Mouse (Mus musculus): Measurements from ENCODE around the gene E130114P18Rik. TPM values are rescaled to one million over a fixed set of nuclear protein-coding genes. Genes with fewer than 3 reads are reported as not detected.

E130114P18Rik gene
- polyA plus RNA-seq, 1 experiment = not detected

DNA sequence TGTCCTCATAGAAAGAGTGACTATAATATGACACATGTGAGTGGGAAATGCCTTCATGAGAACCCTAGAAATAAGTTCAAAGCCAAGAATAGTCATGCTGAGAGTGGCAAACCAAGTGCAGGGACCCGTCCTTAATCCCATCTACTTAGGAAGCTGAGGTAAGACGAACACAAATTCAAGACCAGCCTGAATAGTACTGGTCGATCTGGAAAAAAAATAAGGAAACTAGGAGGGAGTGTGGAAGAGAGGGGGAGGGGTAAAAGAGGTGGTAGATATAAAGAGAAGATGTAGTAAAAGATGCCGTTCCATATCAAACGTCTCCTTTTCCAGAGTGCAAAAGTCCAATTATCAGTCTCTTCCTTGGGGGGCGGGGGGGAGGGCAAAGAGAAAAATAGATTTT lies 213.7 kb downstream of the E130114P18Rik start:
- Histone ChIP-seq H3K36me3 (ENCODE audit: control insufficient read depth, insufficient read depth, low read length) (no peaks in the 10 kb centered on the region), H3K4me3 (ENCODE audit: low read depth, low read length) (no peak overlapping the region), H3K27me3 (ENCODE audit: control insufficient read depth, insufficient read depth, low read length) (no peaks in the 10 kb centered on the region), H3K27ac (ENCODE audit: insufficient read depth, low read depth, low read length) (no peak overlapping the region), H3K4me1 (ENCODE audit: control insufficient read depth, insufficient read depth, insufficient read length, low read length) (no peaks in the 10 kb centered on the region)
- TF ChIP-seq CTCF (IDR thresholded peaks at IDR 0.05; ENCODE audit: extremely low read depth, insufficient read length, insufficient replicate concordance, low read depth, low read length) (no peak), POLR2A (IDR thresholded peaks at IDR 0.05; ENCODE audit: low read depth, low read length) (no peak)
- WGBS = 71% methylated on average over 6 of the region's 6 CpGs

DNA sequence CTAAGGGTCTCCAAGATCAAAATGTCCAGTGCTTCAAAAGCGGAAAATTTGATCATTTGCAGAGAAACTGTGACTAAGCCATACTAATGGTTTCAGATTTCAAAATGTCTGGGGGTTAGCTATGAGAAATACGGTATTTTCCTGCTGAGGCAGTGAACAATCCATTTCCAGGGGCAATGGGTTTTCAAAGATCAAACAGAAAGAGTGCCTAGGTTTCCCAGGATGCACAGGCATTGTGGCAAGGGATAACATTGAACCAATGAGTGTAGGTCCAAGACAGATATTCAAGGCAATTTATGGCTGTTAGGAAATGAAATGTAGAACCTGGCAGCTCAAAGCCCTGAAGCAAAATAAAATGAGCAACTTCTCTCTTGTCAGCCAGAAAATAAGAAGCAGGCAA lies 220.3 kb downstream of the E130114P18Rik start:
- 88% methylated on average over 2 of the region's 2 CpGs for WGBS
- no peak overlapping the region for H3K27ac ChIP-seq (ENCODE audit: insufficient read depth, low read depth, low read length)
- TF ChIP-seq CTCF (IDR thresholded peaks at IDR 0.05; ENCODE audit: extremely low read depth, insufficient read length, insufficient replicate concordance, low read depth, low read length) (no peak), POLR2A (IDR thresholded peaks at IDR 0.05; ENCODE audit: low read depth, low read length) (no peak)
- no peaks in the 10 kb centered on the region for H3K27me3 ChIP-seq (ENCODE audit: control insufficient read depth, insufficient read depth, low read length)
- H3K4me1 ChIP-seq (ENCODE audit: control insufficient read depth, insufficient read depth, insufficient read length, low read length) = no peaks in the 10 kb centered on the region
- H3K36me3 ChIP-seq (ENCODE audit: control insufficient read depth, insufficient read depth, low read length) = no peaks in the 10 kb centered on the region
- no peak overlapping the region for H3K4me3 ChIP-seq (ENCODE audit: low read depth, low read length)

DNA sequence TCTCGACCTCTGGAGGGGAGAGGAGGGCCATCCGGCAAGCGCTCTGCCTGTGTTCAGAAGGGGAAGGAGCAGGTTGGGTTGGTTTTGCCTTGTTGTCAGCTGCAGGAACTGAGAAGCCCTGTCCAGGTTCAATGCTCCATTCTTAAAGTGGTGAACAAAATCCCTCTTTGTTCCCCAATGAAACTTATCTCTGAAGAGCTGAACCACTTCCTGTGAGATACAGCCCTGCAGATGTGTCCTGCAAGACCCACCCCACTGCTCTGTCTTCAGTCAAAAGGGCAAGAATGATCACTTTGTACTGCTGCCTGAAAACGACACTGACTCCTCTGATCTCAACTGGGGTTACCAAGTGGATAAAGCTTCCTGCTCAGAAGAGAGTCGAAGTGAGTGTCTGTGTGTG lies 233.9 kb downstream of the E130114P18Rik start:
- H3K4me1 ChIP-seq (ENCODE audit: control insufficient read depth, insufficient read depth, insufficient read length, low read length) = no peaks in the 10 kb centered on the region; the same call in 1 of the 2 replicates
- H3K27me3 ChIP-seq (ENCODE audit: control insufficient read depth, insufficient read depth, low read length) = no peaks in the 10 kb centered on the region
- no peak for TF ChIP-seq CTCF (IDR thresholded peaks at IDR 0.05; ENCODE audit: extremely low read depth, insufficient read length, insufficient replicate concordance, low read depth, low read length)
- TF ChIP-seq POLR2A (IDR thresholded peaks at IDR 0.05; ENCODE audit: low read depth, low read length) = no peak
- no peak overlapping the region for H3K27ac ChIP-seq (ENCODE audit: insufficient read depth, low read depth, low read length)
- no peaks in the 10 kb centered on the region for H3K36me3 ChIP-seq (ENCODE audit: control insufficient read depth, insufficient read depth, low read length)
- H3K4me3 ChIP-seq (ENCODE audit: low read depth, low read length) = no peak overlapping the region
- 14% methylated on average over 5 of the region's 5 CpGs for WGBS

DNA sequence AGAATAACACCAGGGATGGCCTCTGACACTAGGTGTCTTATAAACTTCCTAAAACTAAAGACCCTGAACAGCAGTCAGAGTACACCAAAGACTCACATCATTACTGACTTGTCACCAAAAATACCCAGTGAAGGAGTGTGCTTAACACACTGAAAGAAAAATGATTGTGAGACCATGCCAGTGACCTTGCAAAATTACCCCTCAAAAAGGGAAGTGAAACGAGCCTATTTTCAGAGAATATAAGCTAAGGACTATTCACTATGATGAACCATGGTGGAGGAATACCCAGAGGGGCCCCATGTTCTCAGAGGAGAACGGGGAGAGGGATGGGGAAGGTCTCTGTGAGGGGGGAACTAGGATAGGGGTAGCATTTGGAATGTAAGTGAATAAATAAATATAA lies 245.8 kb downstream of the E130114P18Rik start:
- Histone ChIP-seq H3K27ac (ENCODE audit: insufficient read depth, low read depth, low read length) (no peak overlapping the region), H3K27me3 (ENCODE audit: control insufficient read depth, insufficient read depth, low read length) (no peaks in the 10 kb centered on the region), H3K36me3 (ENCODE audit: control insufficient read depth, insufficient read depth, low read length) (no peaks in the 10 kb centered on the region), H3K4me1 (ENCODE audit: control insufficient read depth, insufficient read depth, insufficient read length, low read length) (no peaks in the 10 kb centered on the region), H3K4me3 (ENCODE audit: low read depth, low read length) (no peak overlapping the region)
- TF ChIP-seq CTCF (IDR thresholded peaks at IDR 0.05; ENCODE audit: extremely low read depth, insufficient read length, insufficient replicate concordance, low read depth, low read length) (no peak), POLR2A (IDR thresholded peaks at IDR 0.05; ENCODE audit: low read depth, low read length) (no peak)
- 53% methylated on average over 2 of the region's 2 CpGs for WGBS

DNA sequence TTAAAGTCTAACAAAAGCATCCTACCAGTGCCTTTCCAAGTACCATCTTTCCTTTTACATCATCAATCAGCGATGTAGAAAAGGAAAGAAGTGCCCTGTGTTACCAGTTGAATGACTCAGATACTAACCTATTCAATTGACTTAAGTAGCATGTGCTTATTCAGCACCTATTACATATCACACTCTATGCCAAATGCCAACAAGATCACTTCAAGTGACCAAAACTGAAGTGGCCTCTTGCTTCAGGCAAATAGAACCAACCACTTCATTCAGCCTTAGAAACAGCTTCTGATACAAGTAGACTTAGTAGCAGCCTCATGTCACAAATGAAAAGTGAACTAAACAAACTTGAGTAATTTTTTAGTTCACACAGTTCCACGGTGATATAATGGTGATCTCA lies 249.4 kb downstream of the E130114P18Rik start:
- no peak for TF ChIP-seq POLR2A (IDR thresholded peaks at IDR 0.05; ENCODE audit: low read depth, low read length)
- TF ChIP-seq CTCF (IDR thresholded peaks at IDR 0.05; ENCODE audit: extremely low read depth, insufficient read length, insufficient replicate concordance, low read depth, low read length) = no peak
- Histone ChIP-seq H3K4me1 (ENCODE audit: control insufficient read depth, insufficient read depth, insufficient read length, low read length) (no peaks in the 10 kb centered on the region), H3K27ac (ENCODE audit: insufficient read depth, low read depth, low read length) (no peak overlapping the region), H3K36me3 (ENCODE audit: control insufficient read depth, insufficient read depth, low read length) (no peaks in the 10 kb centered on the region), H3K27me3 (ENCODE audit: control insufficient read depth, insufficient read depth, low read length) (no peaks in the 10 kb centered on the region), H3K4me3 (ENCODE audit: low read depth, low read length) (no peak overlapping the region)
- WGBS = 79% methylated on average over 2 of the region's 2 CpGs

Other genes starting within 250 kb of the E130114P18Rik start
- gene Nfia, start 5.3 kb downstream of the E130114P18Rik start, polyA plus RNA-seq (2012; rRNA removed) = 8.6 and 16.5 TPM in 2 replicates

Measured in small intestine, adult 2 months (tissue).